Mouse (Mus musculus): ENCODE data around the gene Dnah1. TPM values are rescaled to one million over a fixed set of nuclear protein-coding genes. Genes with fewer than 3 reads are reported as not detected.

Dnah1 gene
- 6.0 and 6.4 TPM in 2 replicates for polyA plus RNA-seq (2016; fragmentation: Nextera tagmentation; extraction: Ambion mirVana)

DNA sequence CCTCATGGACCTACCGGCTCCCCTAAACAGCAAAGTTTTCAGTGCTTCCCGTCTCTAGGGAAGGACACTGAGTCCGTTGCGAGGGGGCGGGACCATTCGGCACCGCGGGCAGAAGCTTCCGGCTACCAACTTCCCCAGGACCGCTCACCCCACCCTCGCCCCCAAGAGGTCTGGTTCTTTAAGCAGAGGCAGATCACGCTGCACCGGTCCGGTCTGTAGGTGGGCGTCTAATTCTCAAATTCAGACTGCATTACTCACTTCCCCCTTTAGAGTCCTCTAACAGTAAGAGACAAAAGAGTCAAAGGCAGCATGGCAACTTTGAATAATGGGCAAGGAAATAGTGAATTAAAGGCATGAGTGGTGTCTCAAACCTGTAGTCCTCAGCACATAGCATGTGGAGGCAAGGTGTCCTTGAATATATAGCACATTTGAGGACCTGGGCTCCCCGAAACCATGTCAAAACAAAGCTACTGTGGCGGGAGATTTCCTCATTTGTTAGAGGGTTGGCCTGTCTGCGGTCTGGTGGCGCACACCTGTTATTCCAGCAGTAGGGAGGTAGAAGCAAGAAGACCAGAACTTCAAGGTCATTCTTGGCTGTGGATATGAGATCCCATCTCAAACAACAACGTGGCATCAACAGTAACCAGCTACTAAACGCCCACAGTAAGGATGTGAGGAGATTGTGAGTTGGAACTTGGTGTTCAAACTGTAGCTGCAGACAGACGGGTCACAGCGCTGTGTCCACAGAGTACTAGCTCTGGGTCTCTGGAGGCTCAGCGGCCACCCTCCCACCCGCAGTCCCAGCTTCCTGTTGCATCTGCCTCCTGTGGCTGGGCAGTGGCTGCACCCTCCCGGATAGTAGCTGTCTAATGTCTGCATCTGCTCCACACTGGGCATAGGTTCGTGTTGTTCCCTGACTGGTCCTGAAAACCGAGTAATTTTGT is at the start of gene Dnah1:
Dnah1 (minus strand) TSS at position 48 of the 944 bp plus-strand sequence.
- Histone ChIP-seq H3K4me3 (peak within 1 kb of the TSS; percentile 36), H3K9me3 (no peaks in the 10 kb centered on the region), H3K36me3 (no peaks in the 10 kb centered on the region), H3K4me1 (peaks cover 7% of the 10 kb centered on the region), H3K27ac (replicated peaks) (no peak within 1 kb of the TSS), H3K4me2 (replicated peaks) (peak within 1 kb of the TSS; percentile 55), H3K27me3 (peaks cover 6% of the 10 kb centered on the region; the same call in 1 of the 2 replicates), H3K9ac (replicated peaks) (peak within 1 kb of the TSS; percentile 34; the same call in 1 of the 2 replicates)
- no peak for ATAC-seq (ENCODE audit: low FRiP score, low read depth)
- 33% methylated on average over 28 of the region's 28 CpGs for WGBS

DNA sequence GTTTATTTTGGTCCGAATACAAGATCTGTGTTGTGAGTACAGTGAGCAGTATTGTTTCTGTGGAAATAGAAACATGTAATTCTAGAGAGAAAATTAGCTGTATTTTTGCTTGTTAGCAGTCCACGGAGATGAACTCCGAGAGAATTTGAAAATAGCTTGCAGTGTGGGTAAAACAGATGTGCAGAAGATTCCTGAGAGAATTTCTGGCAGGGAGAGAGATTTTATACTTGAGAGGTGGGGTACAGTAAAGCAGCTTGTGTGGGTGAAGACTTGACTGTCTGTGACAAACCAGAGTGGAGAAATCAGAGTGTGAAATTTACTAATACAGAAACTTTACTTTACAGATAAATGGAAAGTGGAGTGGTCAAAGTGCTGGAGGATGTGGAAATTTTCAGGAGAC is 45.7 kb upstream of the Dnah1 start:
- Histone ChIP-seq H3K27ac (replicated peaks) (no peak overlapping the region), H3K27me3 (no peaks in the 10 kb centered on the region), H3K9ac (replicated peaks) (no peak overlapping the region), H3K4me2 (replicated peaks) (no peak overlapping the region), H3K36me3 (peaks cover 81% of the 10 kb centered on the region), H3K9me3 (no peaks in the 10 kb centered on the region), H3K4me1 (no peaks in the 10 kb centered on the region), H3K4me3 (no peak overlapping the region)
- 91% methylated on average over 3 of the region's 3 CpGs for WGBS
- ATAC-seq (ENCODE audit: low FRiP score, low read depth) = no peak

DNA sequence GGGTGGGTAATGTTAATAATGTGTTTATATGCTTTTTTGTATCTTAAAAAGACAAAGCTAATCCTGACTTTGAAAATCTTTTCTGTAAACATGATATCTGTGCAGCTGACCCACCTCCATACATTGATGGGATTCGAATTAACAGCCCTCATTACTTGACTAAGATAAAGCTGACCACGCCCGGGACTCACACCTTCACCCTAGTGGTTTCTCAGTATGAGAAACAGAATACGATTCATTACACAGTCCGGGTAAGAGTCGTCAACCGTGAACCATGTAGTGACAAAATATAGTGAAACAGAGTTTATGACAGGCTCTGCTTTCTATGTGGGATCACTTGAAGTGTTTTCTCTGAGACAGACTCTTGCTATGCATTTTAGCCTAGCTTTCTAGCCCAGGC is 44.3 kb upstream of the Dnah1 start:
- H3K9ac ChIP-seq (replicated peaks) = no peak overlapping the region
- no peak for ATAC-seq (ENCODE audit: low FRiP score, low read depth)
- H3K4me1 ChIP-seq = no peaks in the 10 kb centered on the region
- no peak overlapping the region for H3K4me2 ChIP-seq (replicated peaks)
- no peak overlapping the region for H3K27ac ChIP-seq (replicated peaks)
- H3K9me3 ChIP-seq = no peaks in the 10 kb centered on the region
- WGBS = 93% methylated on average over 7 of the region's 7 CpGs
- no peaks in the 10 kb centered on the region for H3K27me3 ChIP-seq
- peaks cover 78% of the 10 kb centered on the region for H3K36me3 ChIP-seq
- H3K4me3 ChIP-seq = no peak overlapping the region

DNA sequence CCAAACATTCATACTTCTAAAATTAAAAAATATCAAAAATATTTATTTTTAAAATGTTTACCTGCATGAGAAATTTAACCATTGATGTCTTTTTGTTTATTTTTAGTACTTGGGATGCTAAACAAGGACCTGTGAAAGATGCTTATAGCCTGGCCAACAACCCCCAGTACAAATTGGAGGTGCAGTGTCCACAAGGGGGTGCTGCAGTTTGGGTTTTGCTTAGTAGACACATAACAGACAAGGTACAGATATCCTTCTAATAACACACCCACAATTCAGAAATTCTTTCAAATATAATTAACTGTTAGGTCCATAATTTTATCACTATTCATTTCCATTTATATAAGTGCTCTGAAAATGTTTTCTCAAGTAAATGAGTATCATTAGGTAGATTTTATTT is 41.7 kb upstream of the Dnah1 start:
- Histone ChIP-seq H3K9me3 (no peaks in the 10 kb centered on the region), H3K27ac (replicated peaks) (no peak overlapping the region), H3K36me3 (peaks cover 77% of the 10 kb centered on the region), H3K9ac (replicated peaks) (no peak overlapping the region), H3K4me1 (no peaks in the 10 kb centered on the region), H3K4me2 (replicated peaks) (no peak overlapping the region), H3K4me3 (no peak overlapping the region), H3K27me3 (no peaks in the 10 kb centered on the region)
- no peak for ATAC-seq (ENCODE audit: low FRiP score, low read depth)

DNA sequence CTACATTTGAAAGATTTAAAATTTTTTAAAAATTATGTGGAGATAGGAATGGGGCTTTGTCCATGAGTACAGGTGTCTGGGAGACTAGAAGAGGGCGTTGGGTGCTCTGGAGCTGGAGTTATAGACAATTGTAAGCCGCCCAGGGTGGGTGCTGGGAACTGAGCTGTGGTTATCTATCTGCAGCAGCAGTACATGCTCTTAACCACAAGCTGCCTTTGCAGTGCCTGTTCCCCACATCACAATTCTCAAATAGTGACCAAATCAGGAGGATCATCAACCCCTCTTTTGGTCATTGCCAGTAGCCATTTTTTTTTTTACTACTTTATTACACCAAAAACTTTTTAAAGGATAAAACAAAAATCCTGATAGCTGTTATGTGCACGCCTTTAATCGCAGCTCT is 40.9 kb upstream of the Dnah1 start:
- Histone ChIP-seq H3K4me2 (replicated peaks) (no peak overlapping the region), H3K27ac (replicated peaks) (no peak overlapping the region), H3K9ac (replicated peaks) (no peak overlapping the region), H3K4me3 (no peak overlapping the region), H3K36me3 (peaks cover 73% of the 10 kb centered on the region), H3K4me1 (no peaks in the 10 kb centered on the region), H3K27me3 (no peaks in the 10 kb centered on the region), H3K9me3 (no peaks in the 10 kb centered on the region)
- no peak for ATAC-seq (ENCODE audit: low FRiP score, low read depth)
- WGBS = 91% methylated on average over 4 of the region's 4 CpGs

DNA sequence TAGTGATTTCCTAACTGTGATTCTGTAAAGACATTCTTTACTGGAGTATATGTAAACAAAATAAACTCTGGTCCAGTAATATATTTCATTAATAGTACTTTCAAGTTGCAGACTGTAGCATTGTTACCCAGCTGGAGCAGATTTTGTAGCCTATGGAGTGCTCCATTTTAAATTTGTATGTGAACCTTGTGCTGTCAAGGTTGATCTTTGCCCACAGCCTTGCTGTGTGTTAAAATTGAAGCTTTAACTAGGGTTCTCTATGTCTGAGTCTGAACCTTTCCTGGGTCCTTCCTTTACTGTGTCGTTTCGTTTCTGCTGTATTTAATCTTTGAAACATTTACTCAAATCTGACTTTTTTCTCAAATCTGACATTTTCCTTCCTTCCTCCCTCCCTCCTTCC is 38.5 kb upstream of the Dnah1 start:
- H3K27me3 ChIP-seq = no peaks in the 10 kb centered on the region
- no peaks in the 10 kb centered on the region for H3K4me1 ChIP-seq
- H3K27ac ChIP-seq (replicated peaks) = no peak overlapping the region
- peaks cover 63% of the 10 kb centered on the region for H3K36me3 ChIP-seq
- whole genome bisulfite sequencing = 95% methylated on average over 2 of the region's 2 CpGs
- no peak overlapping the region for H3K9ac ChIP-seq (replicated peaks)
- no peaks in the 10 kb centered on the region for H3K9me3 ChIP-seq
- no peak overlapping the region for H3K4me3 ChIP-seq
- no peak overlapping the region for H3K4me2 ChIP-seq (replicated peaks)
- ATAC-seq (ENCODE audit: low FRiP score, low read depth) = no peak

DNA sequence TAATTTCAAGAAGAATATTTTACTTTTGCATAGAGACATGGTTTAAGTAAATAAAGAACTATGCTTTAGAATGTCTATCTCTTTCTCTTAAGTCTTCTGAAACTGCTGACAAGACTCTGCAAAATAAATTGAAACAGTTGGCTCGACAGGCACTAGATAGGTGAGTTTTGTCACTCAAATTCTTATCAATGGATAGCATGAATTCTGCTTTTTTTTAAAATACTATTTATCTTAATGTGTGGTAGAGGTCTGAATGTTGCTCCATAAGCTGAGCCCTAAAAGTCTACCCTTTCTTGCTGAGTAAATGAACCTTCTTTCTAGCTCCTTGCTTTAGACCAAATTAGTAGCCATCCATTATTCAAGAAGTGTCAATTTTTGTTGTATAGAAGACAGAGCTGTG is 21.7 kb upstream of the Dnah1 start:
- no peaks in the 10 kb centered on the region for H3K4me1 ChIP-seq
- no peaks in the 10 kb centered on the region for H3K27me3 ChIP-seq
- H3K4me2 ChIP-seq (replicated peaks) = no peak overlapping the region
- no peak overlapping the region for H3K4me3 ChIP-seq
- H3K9ac ChIP-seq (replicated peaks) = no peak overlapping the region
- 92% methylated on average over 1 of the region's 1 CpGs for WGBS
- H3K27ac ChIP-seq (replicated peaks) = no peak overlapping the region
- no peaks in the 10 kb centered on the region for H3K9me3 ChIP-seq
- peaks cover 28% of the 10 kb centered on the region for H3K36me3 ChIP-seq
- no peak for ATAC-seq (ENCODE audit: low FRiP score, low read depth)

DNA sequence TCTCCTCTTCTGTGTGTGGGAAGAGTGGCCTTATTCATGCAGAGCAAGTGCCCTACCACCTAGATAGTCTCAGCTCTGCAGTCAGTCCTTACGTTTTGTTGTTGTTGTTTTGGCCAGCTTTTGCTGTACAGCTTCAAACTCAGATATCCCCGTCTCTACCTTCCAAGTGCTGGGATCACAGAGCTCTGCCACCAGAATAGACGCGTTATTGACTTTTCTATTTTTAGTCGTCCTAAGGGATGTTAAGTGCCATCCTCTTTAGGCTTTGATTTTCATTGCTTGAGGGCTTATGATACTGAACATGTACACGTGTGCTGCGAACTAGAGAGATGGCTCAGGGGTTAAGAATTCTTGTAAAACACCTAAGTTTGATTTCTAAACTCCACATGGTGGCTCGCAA is 19.5 kb upstream of the Dnah1 start:
- Histone ChIP-seq H3K27ac (replicated peaks) (no peak overlapping the region), H3K9me3 (no peaks in the 10 kb centered on the region), H3K27me3 (no peaks in the 10 kb centered on the region), H3K36me3 (peaks cover 26% of the 10 kb centered on the region), H3K9ac (replicated peaks) (no peak overlapping the region), H3K4me1 (peaks cover 6% of the 10 kb centered on the region), H3K4me2 (replicated peaks) (no peak overlapping the region), H3K4me3 (no peak overlapping the region)
- ATAC-seq (ENCODE audit: low FRiP score, low read depth) = no peak
- WGBS = 88% methylated on average over 8 of the region's 8 CpGs

DNA sequence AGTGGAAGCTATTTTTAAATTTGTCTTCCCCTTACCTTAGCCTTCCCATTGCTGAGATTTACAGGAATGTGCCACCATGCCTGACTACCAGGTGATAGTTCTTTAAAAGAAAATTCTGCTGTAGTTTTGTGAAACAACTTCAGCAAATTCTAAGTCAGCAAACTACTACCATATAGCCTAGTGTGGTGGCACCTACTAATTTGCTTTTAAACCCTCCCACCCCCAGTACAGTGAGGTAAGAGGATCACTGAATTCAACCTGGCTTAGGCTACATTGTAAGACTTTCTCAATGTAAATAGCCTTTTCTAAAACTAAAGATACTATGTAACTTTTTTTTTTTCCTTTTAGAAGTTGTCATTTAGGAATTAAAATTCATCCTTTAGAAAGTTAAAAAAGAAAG is 14.3 kb upstream of the Dnah1 start:
- Histone ChIP-seq H3K4me1 (peaks cover 20% of the 10 kb centered on the region), H3K27ac (replicated peaks) (no peak overlapping the region), H3K36me3 (peaks cover 7% of the 10 kb centered on the region), H3K9me3 (no peaks in the 10 kb centered on the region), H3K4me2 (replicated peaks) (peak overlapping the region; percentile 63), H3K4me3 (peak overlapping the region; percentile 90), H3K9ac (replicated peaks) (no peak overlapping the region), H3K27me3 (no peaks in the 10 kb centered on the region)
- ATAC-seq (ENCODE audit: low FRiP score, low read depth) = no peak

DNA sequence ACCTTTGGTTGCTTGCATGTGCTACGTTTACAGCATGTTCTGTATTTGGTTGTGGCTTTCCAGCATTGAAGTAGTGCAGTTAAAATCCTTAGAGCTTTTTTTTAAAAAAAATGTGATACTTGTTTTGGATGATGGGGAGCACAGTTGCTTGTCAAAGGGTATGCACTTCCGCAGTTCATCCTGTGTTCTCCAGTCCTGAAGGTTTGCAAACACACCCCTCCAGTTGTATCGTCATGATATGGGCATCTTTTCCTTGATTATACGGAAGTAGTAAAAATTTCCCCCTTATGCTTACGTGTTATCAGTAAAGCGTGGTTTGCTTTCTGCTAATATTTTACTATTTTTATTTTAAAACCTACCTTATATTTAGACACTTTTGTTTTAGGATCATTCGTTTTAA is 13.7 kb upstream of the Dnah1 start:
- H3K27ac ChIP-seq (replicated peaks) = no peak overlapping the region
- peaks cover 7% of the 10 kb centered on the region for H3K36me3 ChIP-seq
- H3K27me3 ChIP-seq = no peaks in the 10 kb centered on the region
- no peak for ATAC-seq (ENCODE audit: low FRiP score, low read depth)
- peak overlapping the region; percentile 90 for H3K4me3 ChIP-seq
- H3K4me2 ChIP-seq (replicated peaks) = peak overlapping the region; percentile 63
- no peaks in the 10 kb centered on the region for H3K9me3 ChIP-seq
- H3K9ac ChIP-seq (replicated peaks) = peak overlapping the region; percentile 77
- H3K4me1 ChIP-seq = peaks cover 20% of the 10 kb centered on the region
- 52% methylated on average over 7 of the region's 7 CpGs for WGBS

DNA sequence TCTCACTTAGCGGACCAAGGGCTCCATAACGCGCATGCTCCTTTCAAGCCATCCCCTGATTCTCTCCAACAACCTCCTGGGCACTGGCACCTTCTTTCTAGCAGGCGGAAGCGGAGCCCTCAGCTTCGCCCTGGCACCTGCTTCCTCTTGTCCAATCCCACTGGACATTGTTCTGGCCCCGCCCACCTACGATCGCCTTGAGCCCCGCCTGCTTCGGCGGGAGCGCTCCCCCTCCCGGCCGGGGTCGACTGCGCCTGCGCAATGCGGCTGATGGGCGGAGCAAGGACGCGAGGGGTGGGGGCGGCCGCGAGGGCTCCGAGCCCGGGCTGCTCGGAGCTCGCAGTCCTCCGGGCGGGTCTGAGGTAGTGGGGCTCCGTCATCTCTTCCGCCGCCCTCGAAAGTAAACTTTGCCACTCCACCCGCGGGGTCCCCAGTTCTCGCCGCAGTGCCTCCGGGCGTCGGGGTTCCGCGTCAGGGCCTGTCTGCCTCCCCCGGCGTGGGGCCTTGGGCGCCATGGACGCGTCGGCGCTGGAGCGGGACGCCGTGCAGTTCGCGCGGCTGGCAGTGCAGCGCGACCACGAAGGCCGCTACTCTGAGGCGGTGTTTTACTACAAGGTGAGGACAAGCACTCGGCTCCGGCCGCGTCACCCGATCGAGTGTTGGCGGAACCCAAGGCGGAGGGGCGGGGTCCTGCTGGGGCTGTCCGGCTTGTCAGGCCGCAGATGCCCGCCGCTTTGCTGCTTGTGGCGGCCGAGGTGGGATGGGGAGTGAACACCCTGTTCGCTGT is 12.9 kb upstream of the Dnah1 start, which contains the start of gene Capn7:
Capn7 (plus strand) TSS at position 270 of the 787 bp plus-strand sequence.
- peaks cover 7% of the 10 kb centered on the region for H3K36me3 ChIP-seq
- H3K4me3 ChIP-seq = peak within 1 kb of the TSS; percentile 90
- WGBS = under 1% methylated on average over 78 of the region's 78 CpGs
- ATAC-seq (ENCODE audit: low FRiP score, low read depth) = peak; percentile 97
- peak within 1 kb of the TSS; percentile 77 for H3K9ac ChIP-seq (replicated peaks)
- H3K4me1 ChIP-seq = peaks cover 20% of the 10 kb centered on the region
- no peaks in the 10 kb centered on the region for H3K27me3 ChIP-seq
- peak within 1 kb of the TSS; percentile 63 for H3K4me2 ChIP-seq (replicated peaks)
- peak within 1 kb of the TSS; percentile 91 for H3K27ac ChIP-seq (replicated peaks)
- H3K9me3 ChIP-seq = no peaks in the 10 kb centered on the region

DNA sequence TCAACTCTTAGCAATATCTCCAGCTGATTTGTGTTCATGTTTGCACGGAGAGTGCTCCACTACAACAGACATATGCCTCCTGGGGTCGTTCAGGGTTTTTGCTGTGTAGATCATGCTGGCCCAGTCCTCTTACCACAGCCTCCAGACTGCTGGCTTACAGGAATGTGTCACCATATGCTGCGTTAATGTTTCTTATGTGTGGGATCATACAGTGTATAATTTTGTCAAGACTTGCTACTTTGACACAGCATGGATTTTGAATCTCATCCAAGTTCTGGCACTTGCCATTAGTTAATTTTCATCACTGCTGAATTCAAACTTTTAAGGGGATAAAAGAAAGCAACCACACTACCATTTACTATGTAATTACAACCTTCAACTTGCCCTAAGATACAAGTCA is 12.1 kb upstream of the Dnah1 start:
- Histone ChIP-seq H3K27me3 (no peaks in the 10 kb centered on the region), H3K9me3 (no peaks in the 10 kb centered on the region), H3K9ac (replicated peaks) (peak overlapping the region; percentile 32; the same call in 1 of the 2 replicates), H3K4me1 (peaks cover 20% of the 10 kb centered on the region), H3K36me3 (peaks cover 3% of the 10 kb centered on the region), H3K4me2 (replicated peaks) (peak overlapping the region; percentile 63), H3K4me3 (peak overlapping the region; percentile 90), H3K27ac (replicated peaks) (0 out of 2 replicates have a peak overlapping the region, but pooled peaks have one; percentile 52)
- WGBS = 67% methylated on average over 3 of the region's 3 CpGs
- no peak for ATAC-seq (ENCODE audit: low FRiP score, low read depth)

Measured in midbrain, embryonic 12.5 days (tissue).